ENCODE assay signal across 11 mouse cellular contexts in the genomic region with DNA sequence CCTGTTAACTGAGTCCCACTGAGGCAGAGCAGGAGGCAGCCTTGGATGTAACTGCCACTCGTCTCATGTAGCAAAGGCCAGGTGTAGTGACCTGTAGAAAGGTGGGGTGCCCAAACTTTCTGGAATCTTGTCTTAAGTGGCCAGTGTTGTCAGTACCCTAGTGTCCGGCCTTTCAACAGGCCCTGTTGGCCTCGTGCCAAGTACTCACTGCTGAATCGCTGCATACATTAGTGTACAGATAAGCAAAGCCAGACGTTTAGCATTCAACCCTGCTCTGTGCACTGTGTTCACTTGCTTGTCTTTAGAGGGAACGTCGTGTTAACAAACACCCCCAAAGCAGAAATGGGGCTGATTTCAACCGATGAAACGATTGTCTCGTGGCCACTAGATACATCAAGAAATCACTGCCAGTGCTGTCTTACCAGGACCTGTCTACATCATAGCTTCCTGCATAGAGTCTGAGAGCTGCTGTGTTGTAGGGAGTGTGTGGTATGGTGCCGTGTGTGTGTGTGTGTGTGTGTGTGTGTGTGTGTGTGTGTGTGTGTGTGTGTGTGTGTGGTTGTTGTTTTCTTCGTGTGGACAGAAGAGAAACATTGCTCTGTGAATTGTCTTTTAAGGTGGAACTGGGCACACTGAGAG. TPM values are rescaled to one million over a fixed set of nuclear protein-coding genes. Genes with fewer than 3 reads are reported as not detected.
A peak's percentile ranks its signal among the peaks of the same experiment; 100 is the strongest.
DNase-seq lines count a peak whose midpoint lies in the region; ATAC-seq and TF ChIP-seq lines count a peak whose summit lies in the region.
"Had no signal": no experiment of that assay in that cellular context is flagged by ENCODE, and none has a peak within 500 bp of the region (broad histone marks: within the 10 kb centered on the region; RNA-seq: fewer than 3 reads in every experiment).

No protein-coding gene starts in this region.

- ATAC-seq in kidney, embryonic 15.5 days (replicated peaks; ENCODE audit: low FRiP score) = no peak
- peak; percentile 60 for ATAC-seq in forebrain, embryonic 14.5 days
- ATAC-seq in midbrain, embryonic 14.5 days (ENCODE audit: low FRiP score, low TSS enrichment) = no peak; the same call in 1 of the 2 replicates

- no peak for TF ChIP-seq CTCF in kidney, adult 2 months (conservative IDR thresholded peaks at IDR 0.05; ENCODE audit: insufficient read depth, insufficient read length, low read depth, low read length)
- TF ChIP-seq CTCF in brain, embryonic 14.5 days (IDR thresholded peaks at IDR 0.05; ENCODE audit: borderline replicate concordance, extremely low read depth, insufficient read depth, insufficient read length) = no peak

- no peak overlapping the region for H3K4me2 ChIP-seq in kidney, embryonic 15.5 days
- H3K4me2 ChIP-seq in forebrain, embryonic 14.5 days (ENCODE audit: low read length) = no peak overlapping the region
- H3K4me2 ChIP-seq in midbrain, embryonic 14.5 days (ENCODE audit: low read length) = no peak overlapping the region

- 46% methylated on average over 12 of the region's 12 CpGs for WGBS in kidney, embryonic 15.5 days
- whole genome bisulfite sequencing in kidney, adult 2 months = 50% methylated on average over 12 of the region's 12 CpGs
- 19% methylated on average over 12 of the region's 12 CpGs for WGBS in forebrain, embryonic 14.5 days
- 25% methylated on average over 12 of the region's 12 CpGs for WGBS in midbrain, embryonic 14.5 days

- 0 out of 2 replicates have a peak overlapping the region, but pooled peaks have one; percentile 18 for H3K27ac ChIP-seq in kidney, embryonic 15.5 days
- no peak overlapping the region for H3K27ac ChIP-seq in kidney, adult 2 months (ENCODE audit: insufficient read depth, low read depth, low read length)
- no peak overlapping the region for H3K27ac ChIP-seq in forebrain, embryonic 14.5 days (ENCODE audit: low read depth, low read length)
- H3K27ac ChIP-seq in midbrain, embryonic 14.5 days (replicated peaks; ENCODE audit: low read depth, low read length) = no peak overlapping the region

- no peak overlapping the region for H3K4me3 ChIP-seq in kidney, embryonic 15.5 days (replicated peaks)
- H3K4me3 ChIP-seq in kidney, adult 2 months (ENCODE audit: insufficient read depth, low read depth, low read length) = no peak overlapping the region
- no peak overlapping the region for H3K4me3 ChIP-seq in forebrain, embryonic 14.5 days (ENCODE audit: low read depth, low read length)
- no peak overlapping the region for H3K4me3 ChIP-seq in midbrain, embryonic 14.5 days (replicated peaks; ENCODE audit: low read depth, low read length)

- no peaks in the 10 kb centered on the region for H3K9me3 ChIP-seq in kidney, embryonic 15.5 days (replicated peaks)
- no peaks in the 10 kb centered on the region for H3K9me3 ChIP-seq in forebrain, embryonic 14.5 days (replicated peaks; ENCODE audit: control insufficient read depth, low read length)
- no peaks in the 10 kb centered on the region for H3K9me3 ChIP-seq in midbrain, embryonic 14.5 days (ENCODE audit: control insufficient read depth, low read length)

- no peak overlapping the region for H3K9ac ChIP-seq in kidney, embryonic 15.5 days
- H3K9ac ChIP-seq in forebrain, embryonic 14.5 days (ENCODE audit: low read length) = no peak overlapping the region
- no peak overlapping the region for H3K9ac ChIP-seq in midbrain, embryonic 14.5 days (replicated peaks; ENCODE audit: low read length)

- peaks cover 34% of the 10 kb centered on the region for H3K4me1 ChIP-seq in kidney, embryonic 15.5 days
- H3K4me1 ChIP-seq in kidney, adult 2 months (ENCODE audit: control insufficient read depth, insufficient read depth, low read length) = peaks cover 6% of the 10 kb centered on the region; the same call in 1 of the 2 replicates
- H3K4me1 ChIP-seq in forebrain, embryonic 14.5 days (ENCODE audit: control insufficient read depth, insufficient read depth, low read length) = peaks cover 20% of the 10 kb centered on the region
- peaks cover 24% of the 10 kb centered on the region for H3K4me1 ChIP-seq in midbrain, embryonic 14.5 days (ENCODE audit: control insufficient read depth, insufficient read depth, low read length)

- TF ChIP-seq POLR2A in kidney, adult 2 months (IDR thresholded peaks at IDR 0.05; ENCODE audit: low read depth, low read length) = no peak
- no peak for TF ChIP-seq POLR2A in brain, embryonic 14.5 days (IDR thresholded peaks at IDR 0.05; ENCODE audit: borderline replicate concordance, extremely low read depth, insufficient read depth, insufficient read length, poor library complexity, severe bottlenecking)

- no peak for DNase-seq in kidney, adult 2 months
- peak; percentile 81 for DNase-seq in brain, embryonic 14.5 days (ENCODE audit: low read depth)
- DNase-seq in forebrain, embryonic 14.5 days (ENCODE audit: low spot score) = peak; percentile 74
- peak; percentile 80 for DNase-seq in midbrain, embryonic 14.5 days
- DNase-seq in yolk sac, embryonic 10.5 days (ENCODE audit: low spot score) = no peak
- no peak for DNase-seq in Muller cell, postnatal 12 days (ENCODE audit: inconsistent ontology term)
- DNase-seq in ovary, postnatal 14 days (ENCODE audit: low spot score) = no peak
- DNase-seq: cerebellum, adult 9-10 months; heart, adult 18-20 months; thymus, postnatal 36 days had no signal

- H3K27me3 ChIP-seq in kidney, embryonic 15.5 days = no peaks in the 10 kb centered on the region
- no peaks in the 10 kb centered on the region for H3K27me3 ChIP-seq in kidney, adult 2 months (replicated peaks; ENCODE audit: control insufficient read depth, insufficient read depth, low read length)
- no peaks in the 10 kb centered on the region for H3K27me3 ChIP-seq in forebrain, embryonic 14.5 days (replicated peaks; ENCODE audit: control insufficient read depth, insufficient read depth, low read length)
- no peaks in the 10 kb centered on the region; the same call in 1 of the 2 replicates for H3K27me3 ChIP-seq in midbrain, embryonic 14.5 days (ENCODE audit: control insufficient read depth, insufficient read depth, low read length)

- no peaks in the 10 kb centered on the region for H3K36me3 ChIP-seq in kidney, embryonic 15.5 days
- H3K36me3 ChIP-seq in kidney, adult 2 months (ENCODE audit: control insufficient read depth, insufficient read depth, low read length) = no peaks in the 10 kb centered on the region
- H3K36me3 ChIP-seq in forebrain, embryonic 14.5 days (ENCODE audit: control insufficient read depth, insufficient read depth, low read length) = no peaks in the 10 kb centered on the region
- H3K36me3 ChIP-seq in midbrain, embryonic 14.5 days (ENCODE audit: control insufficient read depth, insufficient read depth, low read length) = no peaks in the 10 kb centered on the region

RNA-seq across cellular contexts. Expression of gene Ackr3, which starts 24.0 kb away (rescaled TPM):
- 42.9 and 46.8 TPM in 2 replicates for polyA plus RNA-seq in kidney, embryonic 15.5 days (2015; fragmentation: Nextera tagmentation; extraction: Ambion mirVana)
- polyA plus RNA-seq in kidney, adult 2 months (2012; rRNA removed) = 128 and 172 TPM in 2 replicates
- polyA plus RNA-seq in brain, embryonic 14.5 days (2012; rRNA removed) = 37.6 and 76.2 TPM in 2 replicates
- polyA plus RNA-seq in forebrain, embryonic 14.5 days (2014; fragmentation: Nextera tagmentation; extraction: Ambion mirVana) = 33.5 and 40.2 TPM in 2 replicates
- 12.8 and 13.6 TPM in 2 replicates for polyA plus RNA-seq in midbrain, embryonic 14.5 days (2014; fragmentation: Nextera tagmentation; extraction: Ambion mirVana)

Comparison
In these comparisons a context has a peak if more than half of its experiments do, and no peak if none do; other contexts are left out.
1. DNase-seq: peak in brain, embryonic 14.5 days (single experiment), forebrain, embryonic 14.5 days (single experiment) and midbrain, embryonic 14.5 days (single experiment); none in kidney, adult 2 months (single experiment), yolk sac, embryonic 10.5 days (single experiment), Muller cell, postnatal 12 days (single experiment) and ovary, postnatal 14 days (single experiment).